Mouse (Mus musculus) splenic B cell, adult 2 months (primary cell): ENCODE data around the gene Cep95.
"Not testable (repeated sequence)": the region's sequence is repeated elsewhere in the genome, so short reads cannot be mapped to it uniquely, and the experiment has no call there.

Experiments used
- DNase-seq: peaks from one replicate; pipeline ENCODE4 v3.0.0-alpha.2; 2011; ENCODE audit warnings: low read depth, low spot score
- H3K27me3 ChIP-seq: 2 replicates; pipeline ENCODE4 v1.6.1; 2012; ENCODE audit warnings: mild to moderate bottlenecking, low read length, moderate library complexity, mixed read lengths; ENCODE audit not compliant: control insufficient read depth, poor library complexity, insufficient read depth, severe bottlenecking
- H3K36me3 ChIP-seq: 2 replicates; pipeline ENCODE4 v1.6.1; 2012; ENCODE audit warnings: mild to moderate bottlenecking, low read length, moderate library complexity, mixed read lengths; ENCODE audit not compliant: control insufficient read depth, poor library complexity, insufficient read depth, severe bottlenecking

Cep95 gene

GRCm38 (mm10) chr11:106782841-106783764 lies 5.9 kb upstream of the Cep95 start:
- peaks cover 58% of the 10 kb centered on the region for H3K36me3 ChIP-seq
- peak; percentile 38 for DNase-seq

GRCm38 (mm10) chr11:106784476-106784875 lies 4.6 kb upstream of the Cep95 start:
- peaks cover 59% of the 10 kb centered on the region for H3K36me3 ChIP-seq
- DNase-seq = peak; percentile 18
- H3K27me3 ChIP-seq = no peaks in the 10 kb centered on the region

More at GRCm38 (mm10) chr11:106782841-106783764, 5.9 kb upstream of the Cep95 start:
- H3K27me3 ChIP-seq = no peaks in the 10 kb centered on the region

- DNase-seq = peak; percentile 11
Observed at GRCm38 (mm10) chr11:106785043-106785442, 4.0 kb upstream of the Cep95 start.

DNA sequence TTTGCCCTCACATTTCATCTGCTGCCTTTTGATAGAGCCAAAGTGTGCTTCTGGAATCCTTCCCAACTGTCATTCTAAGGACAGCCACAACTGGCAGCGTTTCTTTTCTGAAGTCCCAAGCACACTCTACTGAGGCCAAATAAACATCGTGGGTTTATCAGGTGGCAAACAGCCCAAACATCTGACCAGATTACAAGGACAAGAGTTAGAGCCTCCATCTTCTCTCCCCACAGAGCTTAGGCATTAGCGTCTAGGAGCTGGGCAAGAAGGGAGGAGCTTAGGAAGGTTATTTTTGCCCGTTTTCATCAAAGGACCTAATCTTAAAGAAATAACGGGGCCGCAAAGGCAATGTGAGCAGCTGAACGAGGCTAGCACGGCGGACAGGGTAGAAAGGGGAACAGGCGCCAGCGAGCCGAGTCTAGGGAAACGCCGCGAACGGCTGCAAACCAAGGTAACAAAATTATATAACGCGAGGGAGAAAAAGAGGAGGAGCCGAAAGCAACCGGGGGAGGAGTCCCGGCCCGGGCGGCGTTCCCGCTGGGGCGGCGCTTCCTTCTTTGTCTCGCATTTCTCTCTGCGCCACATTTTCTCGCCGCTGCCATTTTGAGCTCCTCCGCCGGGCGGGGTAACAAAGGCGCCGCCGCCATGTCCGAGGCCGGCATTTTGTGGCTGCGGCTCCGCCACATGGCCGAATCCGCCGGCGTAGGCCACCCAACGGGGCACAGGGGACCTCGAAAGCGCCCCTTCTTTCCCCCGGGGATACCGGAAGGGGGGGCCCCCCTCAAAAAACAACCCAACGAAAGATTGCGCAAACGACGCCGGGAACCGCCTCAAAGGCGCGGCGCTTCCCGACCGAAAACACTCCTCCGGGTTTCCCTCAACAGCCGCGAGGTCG lies 1.7 kb upstream of the Cep95 start:
- H3K27me3 ChIP-seq = no peaks in the 10 kb centered on the region
- peaks cover 48% of the 10 kb centered on the region for H3K36me3 ChIP-seq
- peak; percentile 93 for DNase-seq

More at GRCm38 (mm10) chr11:106785043-106785442, 4.0 kb upstream of the Cep95 start:
- Histone ChIP-seq H3K36me3 (peaks cover 58% of the 10 kb centered on the region), H3K27me3 (no peaks in the 10 kb centered on the region)

DNA sequence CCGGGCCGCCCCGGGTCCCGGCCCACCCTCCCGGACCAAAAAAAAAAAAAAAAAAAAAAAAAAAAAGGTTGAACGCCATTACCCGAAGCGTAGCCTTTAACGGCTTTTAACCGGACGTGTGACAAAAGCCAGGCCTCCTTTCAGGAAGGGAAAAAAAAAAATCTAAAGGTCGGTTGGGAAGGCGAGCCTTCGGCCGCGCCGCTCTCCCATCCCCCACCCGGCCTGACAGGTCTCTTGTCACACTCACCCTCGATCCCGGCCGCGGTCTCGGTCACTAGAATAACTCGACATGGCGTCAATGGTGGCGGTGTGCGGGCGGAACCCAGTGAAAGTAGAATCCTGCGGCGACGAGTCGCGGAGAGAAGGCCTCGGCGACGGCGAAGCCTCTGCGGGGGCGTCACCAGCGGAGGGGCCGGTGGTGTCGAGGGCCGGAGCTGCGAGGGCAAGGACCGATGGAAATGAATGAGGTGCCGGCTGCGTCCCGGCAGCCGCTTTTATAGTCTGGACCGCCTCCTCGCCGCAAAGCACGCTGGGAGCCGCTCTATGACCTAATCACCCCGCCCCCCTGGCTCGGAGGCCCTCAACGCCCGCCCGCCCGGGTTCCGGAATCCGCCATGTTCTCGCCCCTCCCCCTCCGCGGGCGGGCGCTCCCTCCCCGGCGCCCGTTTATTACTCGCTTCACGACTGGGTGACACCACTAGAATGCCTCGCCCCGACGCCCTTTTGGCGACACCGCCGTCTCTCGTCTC lies 852 bp upstream of the Cep95 start:
- Histone ChIP-seq H3K27me3 (no peaks in the 10 kb centered on the region), H3K36me3 (peaks cover 43% of the 10 kb centered on the region)
- peak; percentile 99 for DNase-seq

- DNase-seq = no peak
- no peaks in the 10 kb centered on the region for H3K27me3 ChIP-seq
- peaks cover 31% of the 10 kb centered on the region for H3K36me3 ChIP-seq
Observed at GRCm38 (mm10) chr11:106789649-106790048, 597 bp downstream of the Cep95 start.

DNA sequence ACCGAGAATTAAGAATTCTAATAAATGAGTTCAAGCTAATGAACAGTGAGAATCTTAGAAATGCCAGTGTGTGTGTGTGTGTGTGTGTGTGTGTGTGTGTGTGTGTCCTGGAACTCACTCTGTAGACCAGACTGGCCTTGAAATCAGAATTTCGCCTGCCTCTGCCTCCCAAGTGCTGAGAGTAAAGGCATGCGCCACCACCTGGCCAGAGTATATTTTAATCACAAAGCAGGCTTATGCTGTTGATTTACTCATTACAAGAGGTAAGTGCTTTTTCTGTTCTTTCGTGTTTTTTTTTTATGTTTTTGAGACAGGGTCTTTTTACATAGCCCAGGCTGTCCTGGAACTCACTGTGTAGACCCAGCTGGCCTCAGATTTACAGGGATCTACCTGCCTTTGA lies 4.8 kb downstream of the Cep95 start:
- H3K27me3 ChIP-seq = no peaks in the 10 kb centered on the region
- DNase-seq = peak; percentile 57
- peaks cover 11% of the 10 kb centered on the region; the same call in 1 of the 2 replicates for H3K36me3 ChIP-seq

GRCm38 (mm10) chr11:106795679-106796078 lies 6.6 kb downstream of the Cep95 start:
- Histone ChIP-seq H3K36me3 (peaks cover 17% of the 10 kb centered on the region; the same call in 1 of the 2 replicates), H3K27me3 (no peaks in the 10 kb centered on the region)
- no peak for DNase-seq

DNA sequence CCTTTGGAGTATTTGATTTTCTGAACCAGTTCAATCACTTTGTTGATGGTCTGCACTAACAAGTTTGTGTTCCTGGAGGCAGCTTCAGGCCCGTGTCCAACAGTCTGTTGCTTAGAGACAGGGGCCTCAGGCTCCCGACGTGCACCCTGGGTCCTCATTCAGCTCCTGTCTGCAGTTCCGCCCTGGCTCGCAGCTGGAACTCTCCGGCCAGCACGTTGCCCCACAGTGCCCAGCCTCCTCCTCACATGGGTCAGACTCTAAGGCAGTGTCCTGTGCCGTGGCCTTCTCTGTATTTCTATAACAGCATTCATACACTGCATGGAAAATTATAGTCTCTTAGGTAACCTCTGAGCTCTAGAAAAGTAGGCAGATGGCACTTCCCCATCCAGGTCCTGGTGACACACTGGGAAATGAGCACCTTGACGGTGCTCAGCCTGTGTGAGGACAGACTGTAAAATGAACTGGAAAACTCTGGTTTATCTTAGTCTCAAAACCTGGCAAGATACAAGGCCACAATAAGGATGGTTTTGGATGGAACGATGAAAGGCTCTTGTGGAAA lies 13.1 kb downstream of the Cep95 start:
- DNase-seq = no peak
- Histone ChIP-seq H3K36me3 (peaks cover 12% of the 10 kb centered on the region), H3K27me3 (no peaks in the 10 kb centered on the region)

DNA sequence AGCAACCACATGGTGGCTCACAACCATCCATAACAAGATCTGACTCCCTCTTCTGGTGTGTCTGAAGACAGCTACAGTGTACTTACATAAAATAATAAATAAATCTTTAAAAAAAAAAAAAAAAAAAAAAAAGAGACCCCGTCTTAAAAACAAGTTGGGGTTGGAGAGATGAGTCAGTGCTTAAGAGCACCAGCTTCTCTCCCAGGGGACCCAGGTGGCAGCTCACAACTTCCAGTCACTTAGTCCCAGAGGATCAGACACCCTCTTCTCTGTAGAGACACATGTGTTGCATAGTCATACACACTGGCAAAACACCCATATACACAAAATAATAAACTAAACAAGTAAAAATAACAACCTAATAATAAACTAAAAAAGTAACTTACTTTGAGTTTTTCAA lies 18.4 kb downstream of the Cep95 start:
- H3K27me3 ChIP-seq, H3K36me3 ChIP-seq, DNase-seq: not testable (repeated sequence)

- no peak for DNase-seq
- Histone ChIP-seq H3K36me3 (peaks cover 7% of the 10 kb centered on the region; the same call in 1 of the 2 replicates), H3K27me3 (no peaks in the 10 kb centered on the region)
Observed at GRCm38 (mm10) chr11:106812410-106813136, 23.5 kb downstream of the Cep95 start.

DNA sequence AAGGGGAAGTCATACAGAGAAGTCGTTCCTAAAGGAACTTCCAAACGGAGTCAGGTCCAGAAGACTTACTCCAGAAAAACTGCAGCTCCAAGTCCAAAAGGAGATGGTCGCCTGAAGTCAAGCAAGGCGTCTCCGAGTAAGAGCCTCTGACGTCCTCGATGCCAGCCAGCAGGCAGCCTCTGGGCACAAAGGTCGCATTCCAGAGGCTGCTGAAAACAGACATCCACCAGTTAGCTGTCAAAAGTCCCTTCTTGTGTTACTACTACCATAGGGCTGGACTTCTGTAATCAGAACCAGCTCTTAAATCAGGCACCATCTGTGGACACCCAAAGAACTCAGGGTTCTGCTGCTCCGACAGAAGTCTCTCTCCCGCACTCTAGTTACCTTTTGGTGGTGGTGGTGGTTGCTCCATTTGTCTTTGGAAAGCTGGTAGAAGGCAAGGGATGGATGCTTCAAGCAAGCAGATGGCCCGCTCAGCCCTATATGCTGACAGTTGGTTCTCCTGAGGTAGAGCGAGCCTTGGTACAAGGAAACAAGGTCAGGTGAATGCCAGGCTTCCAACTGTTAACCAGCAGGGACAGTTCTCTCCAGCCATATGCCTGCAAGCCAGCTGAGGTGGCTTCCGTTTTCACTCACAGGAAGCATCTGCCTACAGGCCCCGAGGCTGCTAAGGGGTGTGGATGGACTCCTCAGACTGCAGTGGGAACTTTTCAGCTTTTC lies 25.7 kb downstream of the Cep95 start:
- peaks cover 10% of the 10 kb centered on the region; the same call in 1 of the 2 replicates for H3K36me3 ChIP-seq
- no peak for DNase-seq
- no peaks in the 10 kb centered on the region for H3K27me3 ChIP-seq

GRCm38 (mm10) chr11:106815331-106815730 lies 26.3 kb downstream of the Cep95 start:
- DNase-seq = no peak
- H3K27me3 ChIP-seq = no peaks in the 10 kb centered on the region

More at GRCm38 (mm10) chr11:106815331-106815730, 26.3 kb downstream of the Cep95 start:
- peaks cover 12% of the 10 kb centered on the region; the same call in 1 of the 2 replicates for H3K36me3 ChIP-seq
